Mouse (Mus musculus) kidney, postnatal 14 days (tissue): Measurements from ENCODE around the gene Gm10719.
"Not testable (repeated sequence)": the region's sequence is repeated elsewhere in the genome, so short reads cannot be mapped to it uniquely, and the experiment has no call there.

ENCODE experiments used
- DNase-seq: peaks from one replicate; pipeline ENCODE4 v3.0.0; 2022; ENCODE audit warnings: mixed read lengths

Gene Gm10719

DNA sequence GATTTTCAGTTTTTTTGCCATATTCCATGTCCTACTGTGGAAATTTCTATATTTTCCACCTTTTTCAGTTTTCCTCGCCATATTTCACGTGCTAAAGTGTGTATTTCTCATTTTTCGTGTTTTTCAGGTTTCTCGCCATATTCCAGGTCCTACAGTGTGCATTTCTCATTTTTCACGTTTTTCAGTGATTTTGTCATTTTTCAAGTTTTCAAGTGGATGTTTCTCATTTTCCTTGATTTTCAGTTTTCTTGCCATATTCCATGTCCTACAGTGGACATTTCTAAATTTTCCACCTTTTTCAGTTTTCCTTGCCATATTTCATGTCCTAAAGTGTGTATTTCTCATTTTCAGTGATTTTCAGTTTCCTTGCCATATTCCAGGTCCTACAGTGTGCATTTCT is 8.9 kb downstream of the Gm10719 start:
- peak; percentile 60 for DNase-seq

DNA sequence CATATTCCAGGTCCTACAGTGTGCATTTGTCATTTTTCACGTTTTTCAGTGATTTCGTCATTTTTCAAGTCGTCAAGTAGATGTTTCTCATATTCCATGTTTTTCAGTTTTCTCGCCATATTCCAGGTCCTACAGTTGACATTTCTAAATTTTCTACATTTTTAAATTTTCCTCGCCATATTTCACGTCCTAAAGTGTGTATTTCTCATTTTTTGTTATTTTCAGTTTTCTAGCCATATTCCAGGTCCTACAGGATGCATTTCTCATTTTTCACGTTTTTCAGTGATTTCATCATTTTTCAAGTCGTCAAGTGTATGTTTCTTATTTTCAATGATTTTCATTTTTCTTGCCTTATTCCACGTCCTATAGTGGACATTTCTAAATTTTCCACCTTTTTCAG is 9.5 kb downstream of the Gm10719 start:
- peak; percentile 69 for DNase-seq

DNA sequence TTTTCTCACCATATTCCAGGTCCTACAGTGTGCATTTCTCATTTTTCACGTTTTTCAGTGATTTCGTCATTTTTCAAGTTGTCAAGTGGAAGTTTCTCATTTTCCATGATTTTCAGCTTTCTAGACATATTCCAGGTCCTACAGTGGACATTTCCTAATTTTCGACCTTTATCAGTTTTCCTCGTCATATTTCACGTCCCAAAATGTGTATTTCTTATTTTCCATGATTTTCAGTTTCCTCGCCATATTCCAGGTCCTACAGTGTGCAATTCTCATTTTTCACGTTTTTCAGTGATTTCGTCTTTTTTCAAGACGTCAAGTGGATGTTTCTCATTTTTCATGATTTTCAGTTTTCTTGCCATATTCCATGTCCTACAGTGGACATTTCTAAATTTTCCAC is 10.0 kb downstream of the Gm10719 start:
- DNase-seq = peak; percentile 36

DNA sequence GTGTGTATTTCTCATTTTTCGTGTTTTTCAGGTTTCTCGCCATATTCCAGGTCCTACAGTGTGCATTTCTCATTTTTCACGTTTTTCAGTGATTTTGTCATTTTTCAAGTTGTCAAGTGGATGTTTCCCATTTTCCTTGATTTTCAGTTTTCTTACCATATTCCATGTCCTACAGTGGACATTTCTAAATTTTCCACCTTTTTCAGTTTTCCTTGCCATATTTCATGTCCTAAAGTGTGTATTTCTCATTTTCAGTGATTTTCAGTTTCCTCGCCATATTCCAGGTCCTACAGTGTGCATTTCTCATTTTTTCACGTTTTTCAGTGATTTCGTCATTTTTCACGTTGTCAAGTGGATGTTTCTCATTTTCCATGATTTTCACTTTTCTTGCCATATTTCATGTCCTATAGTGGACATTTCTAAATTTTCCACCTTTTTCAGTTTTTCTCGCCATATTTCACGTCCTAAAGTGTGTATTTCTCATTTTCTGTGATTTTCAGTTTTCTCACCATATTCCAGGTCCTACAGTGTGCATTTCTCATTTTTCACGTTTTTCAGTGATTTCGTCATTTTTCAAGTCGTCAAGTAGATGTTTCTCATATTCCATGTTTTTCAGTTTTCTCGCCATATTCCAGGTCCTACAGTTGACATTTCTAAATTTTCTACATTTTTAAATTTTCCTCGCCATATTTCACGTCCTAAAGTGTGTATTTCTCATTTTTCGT is 12.2 kb downstream of the Gm10719 start:
- peak; percentile 69 for DNase-seq

DNA sequence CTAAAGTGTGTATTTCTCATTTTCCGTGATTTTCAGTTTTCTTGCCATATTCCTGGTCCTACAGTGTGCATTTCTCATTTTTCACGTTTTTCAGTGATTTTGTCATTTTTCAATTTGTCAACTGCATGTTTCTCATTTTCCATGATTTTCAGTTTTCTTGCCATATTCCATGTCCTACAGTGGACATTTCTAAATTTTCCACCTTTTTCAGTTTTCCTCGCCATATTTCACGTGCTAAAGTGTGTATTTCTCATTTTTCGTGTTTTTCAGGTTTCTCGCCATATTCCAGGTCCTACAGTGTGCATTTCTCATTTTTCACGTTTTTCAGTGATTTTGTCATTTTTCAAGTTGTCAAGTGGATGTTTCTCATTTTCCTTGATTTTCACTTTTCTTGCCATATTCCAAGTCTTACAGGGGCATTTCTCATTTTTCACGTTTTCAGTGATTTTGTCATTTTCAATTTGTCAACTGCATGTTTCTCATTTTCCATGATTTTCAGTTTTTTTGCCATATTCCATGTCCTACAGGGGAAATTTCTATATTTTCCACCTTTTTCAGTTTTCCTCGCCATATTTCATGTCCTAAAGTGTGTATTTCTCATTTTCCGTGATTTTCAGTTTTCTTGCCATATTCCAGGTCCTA is 13.6 kb downstream of the Gm10719 start:
- peak; percentile 58 for DNase-seq

DNA sequence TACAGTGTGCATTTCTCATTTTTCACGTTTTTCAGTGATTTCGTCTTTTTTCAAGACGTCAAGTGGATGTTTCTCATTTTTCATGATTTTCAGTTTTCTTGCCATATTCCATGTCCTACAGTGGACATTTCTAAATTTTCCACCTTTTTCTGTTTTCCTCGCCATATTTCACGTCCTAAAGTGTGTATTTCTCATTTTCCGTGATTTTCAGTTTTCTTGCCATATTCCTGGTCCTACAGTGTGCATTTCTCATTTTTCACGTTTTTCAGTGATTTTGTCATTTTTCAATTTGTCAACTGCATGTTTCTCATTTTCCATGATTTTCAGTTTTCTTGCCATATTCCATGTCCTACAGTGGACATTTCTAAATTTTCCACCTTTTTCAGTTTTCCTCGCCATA is 17.1 kb downstream of the Gm10719 start, which contains the start of gene Gm17535:
Gm17535 (plus strand) TSS at position 301 of the 400 bp plus-strand sequence.
- DNase-seq = not testable (repeated sequence)

DNA sequence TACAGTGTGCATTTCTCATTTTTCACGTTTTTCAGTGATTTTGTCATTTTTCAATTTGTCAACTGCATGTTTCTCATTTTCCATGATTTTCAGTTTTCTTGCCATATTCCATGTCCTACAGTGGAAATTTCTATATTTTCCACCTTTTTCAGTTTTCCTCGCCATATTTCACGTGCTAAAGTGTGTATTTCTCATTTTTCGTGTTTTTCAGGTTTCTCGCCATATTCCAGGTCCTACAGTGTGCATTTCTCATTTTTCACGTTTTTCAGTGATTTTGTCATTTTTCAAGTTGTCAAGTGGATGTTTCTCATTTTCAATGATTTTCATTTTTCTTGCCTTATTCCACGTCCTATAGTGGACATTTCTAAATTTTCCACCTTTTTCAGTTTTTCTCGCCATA is 19.4 kb downstream of the Gm10719 start, which contains the start of gene Gm10715:
Gm10715 (plus strand) TSS at position 301 of the 400 bp plus-strand sequence.
- DNase-seq = not testable (repeated sequence)

DNA sequence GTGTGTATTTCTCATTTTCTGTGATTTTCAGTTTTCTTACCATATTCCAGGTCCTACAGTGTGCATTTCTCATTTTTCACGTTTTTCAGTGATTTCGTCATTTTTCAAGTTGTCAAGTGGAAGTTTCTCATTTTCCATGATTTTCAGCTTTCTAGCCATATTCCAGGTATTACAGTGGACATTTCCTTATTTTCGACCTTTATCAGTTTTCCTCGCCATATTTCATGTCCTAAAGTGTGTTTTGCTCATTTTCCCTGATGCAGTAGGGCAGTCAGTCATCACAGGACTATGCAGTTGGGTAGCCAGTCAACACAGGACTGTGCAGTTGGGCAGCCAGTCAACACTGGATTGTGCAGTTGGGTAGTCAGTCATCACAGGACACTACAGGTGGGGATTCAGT is 21.0 kb downstream of the Gm10719 start:
- not testable (repeated sequence) for DNase-seq
